Mouse (Mus musculus): ENCODE results near the gene E2f8.

The E2f8 gene

GRCm38 (mm10) chr7:48881486-48881885 lies at the start of gene E2f8:
Gene E2f8 (minus strand): TSS chr7:48881596.
- DNase-seq (ENCODE audit: low spot score) = peak; percentile 87

- DNase-seq (ENCODE audit: low spot score) = no peak
Observed at GRCm38 (mm10) chr7:48930399-48930798, 49.0 kb upstream of the E2f8 start.

GRCm38 (mm10) chr7:48928364-48928763 lies 47.0 kb upstream of the E2f8 start:
- peak; percentile 88 for DNase-seq (ENCODE audit: low spot score)

GRCm38 (mm10) chr7:48925214-48925613 lies 43.8 kb upstream of the E2f8 start:
- no peak for DNase-seq (ENCODE audit: low spot score)

DNA sequence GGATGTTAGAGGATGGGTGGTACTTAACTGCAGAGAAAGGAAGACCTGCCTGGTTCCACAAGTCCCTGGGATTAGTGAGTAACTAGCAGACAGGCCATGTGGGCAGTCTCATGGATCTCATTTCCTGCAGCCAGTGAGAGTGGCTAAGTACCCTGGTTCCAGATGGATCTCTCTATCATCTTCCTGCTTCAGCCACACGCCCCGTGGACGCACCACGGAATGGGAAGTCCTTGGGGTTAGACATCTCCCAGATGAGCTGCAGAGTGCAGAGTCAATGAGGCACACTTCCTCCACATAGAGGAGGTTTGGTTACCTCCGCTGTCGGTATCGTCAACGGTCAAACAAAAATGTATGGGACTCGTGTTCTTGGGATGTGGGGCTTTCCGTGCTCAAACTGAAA lies 42.2 kb upstream of the E2f8 start:
- no peak for DNase-seq (ENCODE audit: low spot score)

DNA sequence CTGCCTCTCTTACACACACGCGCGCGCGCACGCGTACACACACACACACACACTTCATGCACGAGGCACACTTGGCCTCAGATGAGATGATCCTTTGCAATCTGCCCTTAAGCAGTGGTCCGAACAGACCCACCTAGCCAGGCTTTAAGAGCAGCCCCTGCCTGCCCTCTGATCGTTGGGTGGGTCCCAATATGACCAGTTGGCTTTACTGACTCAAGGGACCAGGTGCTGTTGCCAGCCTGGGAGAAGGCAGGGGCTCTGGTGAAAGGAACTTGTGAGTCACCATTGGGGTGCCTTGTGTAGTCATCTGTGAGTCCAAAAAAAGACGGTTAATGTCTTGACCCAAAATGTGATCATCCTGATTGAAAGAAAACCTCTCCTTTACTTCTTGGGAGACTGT lies 37.0 kb upstream of the E2f8 start:
- DNase-seq (ENCODE audit: low spot score) = no peak

DNA sequence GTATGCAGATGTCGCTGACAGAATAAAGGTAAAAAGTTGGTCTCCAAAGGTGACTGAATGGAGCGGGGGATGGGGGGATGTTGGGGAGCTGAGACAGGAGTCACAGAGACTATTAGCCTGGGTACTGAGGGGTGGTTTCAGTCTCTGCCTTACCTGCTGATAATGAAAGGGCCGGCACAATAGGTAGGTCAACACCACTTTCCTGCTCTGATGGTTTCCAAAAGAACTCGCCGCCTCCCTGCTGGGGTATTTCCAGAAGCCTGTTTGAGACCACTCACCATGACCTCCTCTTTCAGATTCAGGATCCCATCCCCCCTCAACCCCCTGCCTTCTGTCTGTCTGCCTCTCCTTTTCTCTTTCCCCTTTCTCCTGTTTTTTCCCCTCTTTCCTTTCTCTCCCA lies 36.6 kb upstream of the E2f8 start:
- DNase-seq (ENCODE audit: low spot score) = no peak

- no peak for DNase-seq (ENCODE audit: low spot score)
Observed at GRCm38 (mm10) chr7:48917463-48917862, 36.1 kb upstream of the E2f8 start.

DNA sequence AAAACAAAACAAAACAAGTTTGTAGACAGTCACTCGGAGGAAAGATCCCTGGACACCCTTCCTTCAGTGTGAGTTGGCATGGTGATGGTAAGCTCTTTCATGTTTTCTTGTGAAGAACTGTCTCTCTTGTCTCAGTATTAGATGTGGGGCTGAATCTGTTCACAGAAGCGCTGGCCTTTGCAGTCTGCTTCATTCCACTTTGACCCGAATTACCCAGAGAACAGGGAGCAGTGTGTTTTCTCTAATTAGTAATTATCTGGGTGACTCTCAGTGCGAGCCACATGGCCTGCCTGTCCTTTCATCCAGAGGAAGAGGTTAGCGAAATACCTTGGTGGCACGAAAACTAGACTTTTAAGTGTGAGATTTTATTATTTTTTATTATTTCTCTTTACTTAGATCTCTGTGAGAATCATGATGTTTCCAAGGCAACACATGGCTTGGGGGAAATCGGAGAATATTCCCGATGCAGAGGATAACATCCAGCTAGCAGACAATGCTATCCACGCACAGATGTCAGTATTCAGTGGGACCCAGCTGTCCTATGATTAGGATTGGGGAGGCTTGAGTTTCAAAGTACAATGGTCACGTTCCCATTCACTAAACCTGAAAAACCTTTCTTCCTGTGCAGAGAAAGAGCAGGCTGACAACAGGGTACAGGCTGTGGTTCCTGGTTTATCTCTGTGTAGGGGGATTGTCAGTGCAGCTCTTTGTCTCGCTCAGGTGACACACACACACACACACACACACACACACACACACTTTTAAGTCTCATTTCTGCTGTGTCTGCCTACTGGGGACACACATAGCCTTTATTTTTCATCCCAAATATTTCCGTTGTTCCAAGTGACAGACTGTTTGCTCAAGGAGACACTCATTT lies 33.5 kb upstream of the E2f8 start:
- no peak for DNase-seq (ENCODE audit: low spot score)

- DNase-seq (ENCODE audit: low spot score) = no peak
Observed at GRCm38 (mm10) chr7:48911146-48911545, 29.8 kb upstream of the E2f8 start.

DNA sequence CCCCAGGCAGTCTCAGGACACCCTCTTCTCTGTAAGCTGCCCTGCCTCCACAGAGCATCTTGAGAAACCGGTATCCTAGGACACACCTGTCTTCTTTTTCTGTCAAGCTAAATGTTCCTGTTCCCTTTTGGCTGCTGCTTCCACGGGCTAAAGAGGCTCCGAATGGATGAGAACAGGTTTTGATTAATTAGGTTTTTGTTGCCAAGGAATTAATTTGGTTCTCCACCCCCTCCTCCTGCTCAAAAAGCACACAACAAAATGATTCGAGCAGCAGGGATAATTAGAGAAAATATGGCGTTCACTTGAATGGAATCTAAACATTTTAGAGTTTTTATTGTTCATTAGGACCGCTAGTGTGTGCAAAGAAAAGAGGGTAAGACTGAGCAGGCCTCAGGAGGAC lies 28.9 kb upstream of the E2f8 start:
- no peak for DNase-seq (ENCODE audit: low spot score)

DNA sequence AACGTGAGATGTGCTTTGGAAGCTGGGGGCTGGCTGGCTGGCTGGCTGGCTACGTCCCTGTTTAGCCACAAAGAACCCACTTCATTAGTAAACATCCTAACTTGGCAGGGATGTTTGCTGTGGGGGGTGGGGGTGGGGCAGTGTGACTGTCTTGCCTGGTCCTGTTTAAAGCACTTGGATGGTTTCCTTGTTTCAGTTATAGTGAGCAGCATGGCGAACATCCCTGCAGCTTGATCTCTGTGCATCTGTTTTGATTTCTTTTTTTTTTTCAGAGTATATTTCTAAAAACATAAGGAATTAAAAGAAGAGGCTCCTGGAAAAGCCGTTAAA lies 27.9 kb upstream of the E2f8 start:
- DNase-seq (ENCODE audit: low spot score) = no peak

DNA sequence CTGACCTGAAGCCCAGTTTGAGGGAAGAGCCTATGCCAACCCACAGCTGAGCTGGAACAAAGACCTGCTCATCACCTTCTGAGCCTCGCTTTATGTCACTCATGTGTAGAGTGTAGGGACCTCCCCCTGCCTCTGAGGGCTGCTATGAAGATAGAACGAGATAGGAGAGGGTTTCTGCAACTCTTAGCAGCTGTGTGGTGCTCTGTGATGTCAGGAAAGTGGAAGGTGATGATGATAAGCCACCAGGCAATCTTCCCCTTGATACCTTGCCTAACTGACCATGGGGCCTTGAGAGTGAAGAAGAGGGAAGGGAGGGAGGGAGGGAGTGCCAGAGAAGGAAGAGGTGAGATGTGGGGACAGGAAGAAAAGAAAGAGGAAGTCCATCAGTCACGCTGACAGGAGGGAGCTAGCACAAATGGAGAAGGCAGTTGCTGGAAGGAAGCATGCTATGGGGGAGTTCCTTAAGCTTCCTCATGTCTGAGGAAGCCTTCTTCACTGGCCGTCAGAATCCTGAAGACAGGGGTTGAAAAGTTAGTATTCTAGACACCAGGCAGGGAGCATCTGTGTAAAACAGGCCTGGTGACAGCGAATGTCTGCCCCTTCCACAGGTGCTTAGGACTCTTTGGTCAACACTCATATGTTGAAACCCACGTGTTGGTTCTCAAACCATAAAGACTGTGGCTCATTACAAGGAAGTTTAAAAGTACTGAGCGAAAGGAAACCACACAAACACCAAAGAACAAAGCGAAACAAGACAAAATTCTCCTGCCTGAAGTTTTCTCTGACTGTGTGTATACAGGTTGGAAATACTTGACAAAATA lies 27.3 kb upstream of the E2f8 start, which contains the start of gene Nav2:
Nav2 (plus strand) TSS at position 196 of the 821 bp plus-strand sequence.
- DNase-seq (ENCODE audit: low spot score) = no peak

- no peak for DNase-seq (ENCODE audit: low spot score)
Observed at GRCm38 (mm10) chr7:48902454-48902853, 21.1 kb upstream of the E2f8 start.

GRCm38 (mm10) chr7:48900408-48901167 lies 19.2 kb upstream of the E2f8 start:
- DNase-seq (ENCODE audit: low spot score) = no peak

- DNase-seq (ENCODE audit: low spot score) = no peak
Observed at GRCm38 (mm10) chr7:48898416-48898815, 17.0 kb upstream of the E2f8 start.

- no peak for DNase-seq (ENCODE audit: low spot score)
Observed at GRCm38 (mm10) chr7:48897539-48898163, 16.3 kb upstream of the E2f8 start.

DNA sequence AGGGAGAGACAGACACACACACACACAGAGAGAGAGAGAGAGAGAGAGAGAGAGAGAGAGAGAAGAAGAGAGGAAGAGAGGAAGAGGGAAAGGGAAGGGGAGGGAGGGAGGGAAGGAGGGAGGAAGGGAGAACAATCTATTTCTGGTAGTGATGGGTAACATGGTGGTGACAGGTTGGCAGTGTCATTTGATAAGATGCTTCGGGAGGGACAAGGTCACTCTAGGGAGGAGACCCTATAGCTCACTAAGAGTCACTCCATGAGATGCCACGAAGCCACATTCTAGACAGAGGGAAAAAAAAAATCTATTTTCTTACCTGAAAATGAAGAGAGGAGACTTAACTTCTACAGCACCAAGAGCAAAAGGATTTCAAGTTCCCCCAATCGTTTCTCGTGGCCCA lies 14.7 kb upstream of the E2f8 start:
- DNase-seq (ENCODE audit: low spot score) = no peak

GRCm38 (mm10) chr7:48895475-48895874 lies 14.1 kb upstream of the E2f8 start:
- no peak for DNase-seq (ENCODE audit: low spot score)

GRCm38 (mm10) chr7:48894763-48895162 lies 13.4 kb upstream of the E2f8 start:
- no peak for DNase-seq (ENCODE audit: low spot score)

GRCm38 (mm10) chr7:48894152-48894551 lies 12.8 kb upstream of the E2f8 start:
- peak; percentile 84 for DNase-seq (ENCODE audit: low spot score)

DNA sequence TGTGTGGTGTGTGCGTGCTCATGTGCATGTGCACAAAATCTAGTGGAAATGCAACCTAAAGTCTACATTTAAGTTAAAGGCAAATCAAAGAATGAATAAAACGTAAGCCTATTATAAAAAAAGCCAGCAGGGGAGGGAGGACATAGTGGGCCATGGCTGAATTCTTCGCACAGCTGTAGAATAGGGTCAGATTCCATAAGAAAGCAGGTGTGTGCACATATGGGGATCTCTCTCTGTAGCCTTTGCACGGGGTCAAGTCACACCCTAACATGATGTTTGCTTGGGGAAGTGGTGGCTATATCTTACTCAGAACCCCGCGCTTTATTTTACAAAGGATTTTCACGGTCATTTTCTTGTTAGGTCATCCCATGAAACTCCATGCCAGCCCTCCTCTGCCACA lies 11.7 kb upstream of the E2f8 start:
- no peak for DNase-seq (ENCODE audit: low spot score)

Data from testis, postnatal 10 days (tissue).